Mouse (Mus musculus): ENCODE measurements around the gene Hhatl.
A peak's percentile ranks its signal among the peaks of the same experiment; 100 is the strongest.

Gene Hhatl

DNA sequence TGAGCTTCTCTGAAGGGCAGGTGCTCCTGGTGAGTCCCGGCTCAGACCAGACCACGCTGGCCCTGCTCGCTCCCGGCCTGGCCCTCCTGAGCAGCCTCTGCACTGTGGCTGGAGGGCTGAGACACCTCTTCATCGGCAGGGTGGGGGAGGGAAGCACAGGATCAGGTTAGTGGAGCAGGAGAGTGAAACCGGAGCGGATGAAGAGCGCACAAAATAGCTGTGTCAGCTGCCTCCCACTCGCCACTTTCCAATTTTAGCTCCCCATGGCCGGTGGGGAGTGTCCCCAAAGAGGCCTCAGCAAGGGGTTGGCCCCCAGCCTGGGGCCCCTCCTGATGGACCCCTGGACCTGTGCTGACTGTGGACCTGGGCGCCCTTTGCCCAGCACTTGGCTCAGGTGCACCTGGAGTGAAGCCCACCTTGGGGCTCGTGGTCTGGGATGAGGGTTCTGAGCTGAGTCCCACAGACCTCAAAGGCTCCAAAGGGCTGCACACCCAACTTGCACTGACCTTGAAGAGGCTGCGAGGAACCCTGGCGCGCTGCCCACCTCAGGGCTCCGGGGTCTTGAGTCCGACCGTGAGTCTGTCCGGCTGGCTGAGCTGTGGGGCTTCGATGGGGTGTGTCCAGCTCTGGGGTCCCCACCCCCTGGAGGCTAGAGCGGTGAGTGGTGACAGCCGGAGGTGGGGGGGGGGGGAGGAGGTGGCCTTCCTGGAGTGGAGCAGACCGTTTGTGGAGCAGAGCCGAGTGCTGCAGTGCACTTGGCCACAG is at the start of gene Hhatl:
TSS of gene Hhatl (minus strand) at position 751 of the 765 bp plus-strand sequence.
- no peak for DNase-seq (ENCODE audit: low read depth, low spot score)

DNA sequence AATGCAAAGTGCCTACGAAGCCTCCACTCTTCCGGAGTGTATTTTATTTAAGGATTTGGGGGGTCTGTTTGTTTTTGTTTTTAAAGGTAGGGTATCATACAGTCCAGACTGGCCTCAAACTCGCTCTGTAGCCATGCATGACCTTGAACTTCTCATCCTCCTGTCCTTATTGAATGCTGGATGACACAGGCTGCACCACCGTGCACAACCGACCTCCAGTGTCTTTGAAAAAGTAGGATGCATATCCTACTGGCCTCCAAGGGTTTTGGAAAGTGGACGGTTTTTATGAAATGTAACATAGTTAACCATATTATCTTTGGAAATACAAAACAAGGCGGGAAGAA is 47.3 kb upstream of the Hhatl start:
- DNase-seq (ENCODE audit: low read depth, low spot score), result no peak

DNA sequence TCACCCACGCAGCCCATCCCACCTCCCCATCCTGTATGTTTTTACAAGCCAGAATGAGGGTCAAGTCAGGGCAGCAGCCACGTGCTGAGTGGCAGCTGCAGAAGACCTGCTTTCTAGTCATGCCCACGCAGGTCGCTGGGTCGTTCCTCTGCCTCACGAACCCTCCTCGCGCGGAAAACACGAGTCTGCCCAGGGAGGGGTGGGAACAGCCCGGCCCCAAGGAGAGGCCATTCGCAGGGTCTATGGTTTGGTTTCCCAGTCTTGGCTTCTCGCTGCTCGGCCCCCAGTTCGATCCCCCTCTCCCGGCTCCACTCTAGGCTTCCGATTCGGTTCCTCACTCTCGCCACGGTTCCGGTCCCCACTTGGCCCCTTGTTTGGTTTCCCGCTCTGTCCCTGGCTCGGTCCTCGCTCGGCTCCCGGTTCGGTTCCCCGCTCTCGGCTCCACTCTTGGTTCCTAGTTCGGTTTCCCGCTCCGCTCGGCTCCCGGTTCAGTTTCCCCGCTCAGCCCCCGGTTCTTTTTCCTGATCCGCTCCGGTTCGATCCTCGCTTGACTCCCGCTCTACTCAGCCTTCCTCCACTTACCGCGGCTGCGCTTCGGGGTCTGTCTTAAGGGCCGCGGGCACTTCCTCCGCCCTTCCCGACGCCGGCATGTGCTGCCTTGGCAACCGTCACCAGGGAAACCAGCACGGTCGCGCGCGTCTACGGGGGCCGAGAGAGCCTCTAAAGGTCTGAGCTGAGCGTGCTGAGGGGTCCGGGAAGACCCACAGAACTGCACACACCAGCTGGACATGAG is 46.7 kb upstream of the Hhatl start, which contains the start of gene Ccdc13:
TSS of gene Ccdc13 (minus strand) at position 633 of the 793 bp plus-strand sequence.
- DNase-seq (ENCODE audit: low read depth, low spot score), result peak; percentile 89

DNA sequence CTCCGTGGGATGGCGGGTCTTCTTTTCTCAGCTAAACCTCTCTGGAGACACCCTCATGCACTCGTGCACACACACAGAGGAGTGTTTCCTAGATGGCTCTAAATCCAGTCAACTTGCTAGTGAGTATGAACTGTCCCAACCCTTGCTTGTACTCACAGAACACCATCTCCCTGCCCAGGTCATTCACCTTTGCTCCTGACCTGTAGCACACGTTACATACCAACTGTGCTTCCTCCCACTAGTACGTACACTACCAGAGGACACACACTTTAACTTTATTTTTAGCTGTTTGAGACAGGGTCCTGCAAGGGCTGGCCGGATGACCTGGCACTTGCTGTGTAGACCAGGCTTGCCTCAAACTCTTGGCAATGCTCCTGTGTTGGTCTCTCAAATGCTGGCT is 45.7 kb upstream of the Hhatl start:
- DNase-seq (ENCODE audit: low read depth, low spot score), result no peak

DNA sequence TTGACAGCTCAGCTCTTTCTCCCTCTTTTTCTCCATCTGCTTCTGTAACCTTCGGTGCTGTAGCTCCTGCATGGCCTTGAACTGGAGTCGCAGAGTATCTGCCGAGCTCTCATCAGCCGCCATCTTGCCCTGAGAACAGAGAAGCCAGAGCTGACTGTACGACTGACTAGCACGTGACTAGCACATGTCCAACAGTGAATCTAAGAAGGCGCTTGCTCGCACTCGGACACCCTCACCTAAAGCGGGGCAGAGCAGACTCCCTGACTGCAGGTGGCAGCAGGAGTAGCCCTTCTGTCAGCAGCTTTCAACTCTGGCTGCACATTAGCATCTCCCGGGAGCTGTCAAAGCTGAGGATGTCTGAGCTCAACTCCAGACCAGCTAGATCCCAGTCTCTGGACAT is 41.5 kb upstream of the Hhatl start:
- DNase-seq (ENCODE audit: low read depth, low spot score), result peak; percentile 56

DNA sequence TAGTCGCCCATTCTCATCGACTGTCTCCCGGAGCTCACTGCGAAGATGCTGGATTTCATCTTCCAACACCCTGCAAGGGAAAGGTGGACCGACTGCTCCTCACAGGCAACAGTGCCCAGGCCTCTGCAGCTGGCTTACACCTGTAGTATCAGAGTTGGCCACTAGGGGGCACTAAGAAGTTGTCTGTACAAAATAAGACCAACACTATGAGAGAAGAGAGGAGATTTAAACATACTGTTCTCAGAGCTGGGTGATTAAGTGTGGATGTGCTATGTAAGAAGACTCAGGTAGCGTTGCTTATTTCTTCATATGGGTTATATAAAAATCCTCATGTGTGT is 38.6 kb upstream of the Hhatl start:
- peak; percentile 76 for DNase-seq (ENCODE audit: low read depth, low spot score)

DNA sequence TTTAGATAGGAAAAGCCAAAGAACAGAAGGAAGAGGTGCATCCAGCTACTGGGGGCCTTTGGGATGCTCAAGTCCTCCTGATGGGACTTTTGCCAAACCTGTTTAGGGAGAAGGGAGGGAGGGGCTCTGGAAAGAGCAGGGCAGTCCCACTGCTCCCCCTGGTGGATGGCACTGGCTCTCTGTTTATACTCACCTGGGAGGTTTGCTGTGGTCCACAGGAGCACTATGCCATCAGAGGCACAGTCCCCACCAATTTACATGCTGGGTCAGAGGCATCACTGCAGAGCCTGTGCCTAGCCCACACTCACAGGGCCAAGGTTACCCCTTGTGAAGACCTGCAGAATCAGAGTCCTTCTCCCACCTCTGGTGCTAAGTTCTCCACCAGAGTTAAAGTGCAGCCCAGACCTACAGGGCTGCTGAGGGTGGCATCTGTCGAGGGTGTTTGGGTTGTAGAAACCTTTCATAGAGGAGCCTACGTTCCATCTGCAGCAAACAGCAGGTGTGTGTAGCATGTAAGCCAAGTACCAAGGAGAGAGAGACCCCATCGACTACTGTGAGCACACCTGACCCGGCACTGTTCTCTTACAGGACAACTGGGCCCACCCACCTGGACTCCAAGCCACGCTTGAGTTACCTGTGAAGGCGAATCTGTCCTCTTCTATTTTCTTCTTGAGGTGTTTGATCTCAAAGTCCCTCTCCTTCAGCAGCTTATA is 38.1 kb upstream of the Hhatl start:
- DNase-seq (ENCODE audit: low read depth, low spot score), result peak; percentile 67

DNA sequence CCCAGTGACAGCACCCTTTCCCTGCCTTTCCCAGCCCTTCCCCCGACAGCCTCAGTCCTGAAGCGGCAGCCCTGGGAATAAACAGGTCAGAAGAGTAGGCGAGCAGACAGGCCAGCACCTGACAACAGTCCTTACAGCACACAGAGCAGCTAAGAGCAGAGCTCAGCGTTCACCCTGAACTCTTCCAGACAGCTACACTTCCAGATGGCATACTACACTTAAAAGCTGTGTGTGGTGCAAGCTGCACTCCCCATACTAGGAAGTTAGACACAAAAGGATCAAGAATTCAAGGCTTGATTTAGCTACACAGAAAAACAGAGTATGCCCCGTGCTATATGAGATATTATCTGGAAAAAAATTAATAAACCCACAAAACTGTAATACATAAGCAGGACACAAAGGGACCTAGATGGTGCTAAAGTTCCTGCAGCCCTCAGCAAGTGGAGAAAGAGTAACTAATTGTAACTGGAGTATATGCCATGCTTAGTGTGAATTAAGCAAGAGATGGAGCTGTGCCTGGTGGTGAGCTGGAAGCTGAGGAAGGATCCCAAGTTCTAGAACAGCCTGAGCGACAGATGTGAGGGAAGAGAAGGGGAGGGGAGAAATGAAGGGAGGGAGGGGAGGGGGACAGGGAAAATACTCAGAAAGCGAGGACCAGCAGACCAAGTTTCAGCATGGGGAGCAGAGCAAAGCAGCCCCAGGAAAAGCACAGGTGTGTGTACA is 37.1 kb upstream of the Hhatl start:
- DNase-seq (ENCODE audit: low read depth, low spot score), result no peak

DNA sequence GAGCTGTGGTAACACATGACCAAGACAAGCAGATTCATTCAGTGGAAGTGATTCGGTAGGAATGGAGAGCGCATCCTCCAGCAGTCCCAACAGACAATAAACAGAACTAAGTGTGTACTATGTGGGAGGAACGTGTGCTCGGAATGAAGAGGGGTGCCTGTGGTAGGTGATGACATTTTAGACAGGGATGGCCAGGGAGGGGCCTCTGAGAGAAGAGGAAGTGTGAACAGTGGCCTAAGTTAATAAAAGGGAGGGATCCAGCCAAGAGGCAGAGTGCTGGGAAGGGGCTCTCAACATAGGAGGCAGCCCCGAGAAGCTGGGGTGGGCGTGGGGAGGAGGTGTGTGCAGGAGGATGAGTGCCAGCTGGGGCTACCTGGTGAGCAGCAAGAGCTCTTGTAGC is 36.0 kb upstream of the Hhatl start:
- DNase-seq (ENCODE audit: low read depth, low spot score), result no peak

DNA sequence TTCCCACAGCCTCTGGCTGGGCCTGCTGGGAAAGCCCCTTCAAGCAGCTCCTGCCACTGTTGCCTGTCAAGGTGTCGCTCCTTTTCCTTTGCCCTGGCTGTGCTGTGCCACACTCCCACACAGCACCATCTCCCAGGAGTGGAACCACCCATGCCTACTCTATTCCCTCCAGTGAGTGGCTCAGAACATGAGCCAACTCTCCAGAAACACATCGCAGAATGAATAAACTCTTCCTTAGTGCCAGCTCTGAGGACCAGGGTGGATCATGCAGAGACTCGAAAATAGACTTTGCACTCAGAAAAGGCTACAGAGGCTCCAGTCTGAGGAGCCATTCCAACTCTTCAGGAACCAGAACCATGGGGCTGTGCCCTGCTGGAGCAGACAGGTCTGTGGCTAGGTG is 34.0 kb upstream of the Hhatl start:
- DNase-seq (ENCODE audit: low read depth, low spot score), result no peak

DNA sequence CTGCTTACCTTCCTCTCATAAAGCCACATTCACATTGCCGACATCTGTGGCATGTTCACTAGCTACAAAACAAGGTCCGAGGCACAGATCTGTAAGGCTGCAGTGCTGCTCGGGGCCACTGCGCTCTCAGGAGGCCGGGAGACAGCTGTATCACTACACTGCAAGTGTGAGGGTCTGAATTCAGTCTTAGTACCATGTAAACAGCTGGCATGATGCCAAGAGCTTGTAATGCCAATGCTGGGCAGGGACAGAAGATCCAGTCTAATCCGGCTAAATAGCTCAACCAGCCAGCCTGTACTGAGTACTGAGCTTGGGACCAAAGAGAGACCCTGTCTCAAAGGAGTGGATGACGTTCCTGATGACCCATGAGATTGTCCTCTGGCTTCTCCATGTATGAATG is 31.7 kb upstream of the Hhatl start:
- no peak for DNase-seq (ENCODE audit: low read depth, low spot score)

DNA sequence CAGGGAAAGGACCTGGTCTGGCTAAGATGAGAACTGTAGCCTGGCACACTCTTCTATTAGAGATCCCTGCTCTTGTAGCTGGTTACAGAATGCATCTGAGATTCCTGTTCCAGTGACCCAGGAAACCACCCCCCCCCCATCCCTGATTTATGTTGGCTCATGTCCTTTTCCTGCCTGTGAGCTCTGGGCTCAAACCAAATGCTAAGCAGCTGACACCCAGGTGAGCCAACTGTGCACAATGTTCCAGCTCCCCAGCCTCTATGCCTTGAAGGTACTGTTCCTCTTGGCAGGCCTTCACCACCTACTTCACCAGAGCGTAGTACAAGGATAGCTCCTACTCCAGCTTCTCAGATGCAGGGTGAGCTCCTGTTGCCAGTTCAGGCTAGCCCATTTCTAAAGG is 30.7 kb upstream of the Hhatl start:
- no peak for DNase-seq (ENCODE audit: low read depth, low spot score)

DNA sequence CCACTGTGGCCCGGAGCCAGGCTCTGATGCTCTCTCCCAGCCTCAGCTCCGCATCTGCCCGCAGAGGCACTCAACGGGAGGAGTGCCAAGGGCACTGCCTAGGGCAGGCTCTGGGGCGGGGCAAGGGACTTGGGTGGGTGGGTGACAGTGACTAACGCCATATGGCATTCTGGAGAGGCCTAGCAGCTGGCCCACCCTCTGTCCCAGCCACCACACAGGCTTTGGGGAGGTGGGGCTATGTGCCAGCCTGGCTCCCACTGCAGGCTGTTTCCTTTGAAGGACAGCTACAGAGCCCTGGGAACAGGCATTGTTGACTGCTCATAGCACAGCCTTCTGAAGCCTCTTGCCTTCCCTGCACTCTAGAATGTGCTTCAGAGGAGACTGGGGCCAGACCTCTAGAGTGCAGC is 30.3 kb upstream of the Hhatl start:
- DNase-seq (ENCODE audit: low read depth, low spot score), result no peak

DNA sequence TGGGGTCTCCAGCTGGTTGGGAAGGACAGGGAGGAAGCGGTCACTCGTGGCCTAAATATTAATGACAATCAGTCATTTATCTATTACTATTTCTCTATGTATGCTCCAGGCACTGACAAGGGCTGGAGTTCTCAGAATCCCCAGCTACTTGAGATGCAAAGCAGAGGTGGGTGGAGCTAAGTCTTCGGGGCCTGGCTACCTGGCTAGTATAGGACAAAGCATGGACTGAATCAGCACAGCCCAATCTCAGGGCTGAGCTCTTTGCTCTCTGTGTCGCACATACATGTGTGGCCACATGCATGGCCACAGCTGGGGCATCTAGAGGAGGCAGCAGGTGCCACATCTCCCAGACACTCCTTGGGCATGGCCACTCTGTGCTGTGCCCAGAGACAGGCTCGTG is 28.5 kb upstream of the Hhatl start:
- no peak for DNase-seq (ENCODE audit: low read depth, low spot score)

DNA sequence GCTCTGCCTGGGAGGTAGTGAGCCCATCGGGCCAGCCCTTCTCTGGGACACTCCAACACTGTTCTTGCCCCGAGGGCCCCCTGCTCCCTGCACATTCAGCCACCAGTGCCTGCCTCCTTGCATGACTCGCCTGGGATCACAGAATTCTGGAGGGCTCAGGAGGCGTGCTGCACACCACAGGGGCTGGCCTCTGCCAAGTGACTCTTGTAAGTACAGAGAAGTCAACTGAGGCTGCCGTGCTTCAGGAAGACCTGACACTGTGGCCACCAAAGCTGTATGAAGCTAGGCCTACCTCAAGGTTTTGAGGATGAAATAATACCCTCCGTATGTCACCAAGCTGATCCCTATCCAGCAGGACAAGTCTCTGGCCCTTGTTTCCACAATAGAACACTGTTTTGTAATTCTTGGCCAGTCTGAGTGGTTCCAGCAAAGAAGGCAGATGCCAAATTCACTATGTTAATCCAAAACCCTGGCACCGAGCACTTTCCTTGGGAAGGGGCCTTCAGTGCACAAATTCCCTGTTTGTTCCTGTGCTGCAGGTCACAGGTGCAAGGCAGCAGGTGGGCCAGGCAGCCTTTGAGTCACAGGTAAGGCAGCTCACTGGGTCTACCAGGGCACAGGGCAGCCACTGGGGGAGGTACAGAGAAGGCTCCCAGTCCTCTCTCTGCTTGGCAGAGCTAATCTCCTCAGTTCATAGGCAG is 27.6 kb upstream of the Hhatl start:
- peak; percentile 24 for DNase-seq (ENCODE audit: low read depth, low spot score)

DNA sequence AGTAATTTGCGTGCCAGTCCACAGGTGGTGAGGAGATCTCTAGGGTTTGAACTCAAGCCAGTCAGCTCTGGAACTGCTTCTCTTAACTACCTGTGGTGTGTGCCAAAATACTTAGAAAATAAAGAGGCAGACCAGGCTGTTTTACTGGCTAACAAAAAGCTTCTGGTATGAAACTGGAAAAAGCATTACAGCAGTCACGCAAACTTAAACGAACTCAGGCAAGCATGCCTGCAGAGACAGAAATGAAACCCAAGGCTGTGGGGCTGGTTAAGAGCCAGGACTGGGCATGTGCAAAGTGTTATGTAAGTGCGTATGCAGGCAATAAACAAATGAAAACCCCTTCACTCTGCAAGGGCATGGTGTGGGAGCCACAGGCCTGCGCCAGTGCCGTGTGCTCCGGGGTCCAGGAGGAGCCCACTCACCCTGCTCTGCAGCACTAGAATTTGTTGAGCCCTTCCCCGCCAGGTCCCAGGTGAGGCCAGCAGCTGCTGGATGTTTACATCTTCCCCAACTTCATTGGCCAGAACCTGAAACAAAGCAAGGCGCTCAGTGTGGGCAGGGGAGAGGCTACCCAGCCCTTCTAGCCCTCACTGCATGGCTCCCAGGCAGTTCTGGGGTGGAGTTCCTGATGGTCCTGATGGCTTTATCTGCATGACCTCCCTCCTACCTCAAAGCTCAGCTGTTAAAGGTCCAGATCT is 26.9 kb upstream of the Hhatl start:
- DNase-seq (ENCODE audit: low read depth, low spot score), result no peak

DNA sequence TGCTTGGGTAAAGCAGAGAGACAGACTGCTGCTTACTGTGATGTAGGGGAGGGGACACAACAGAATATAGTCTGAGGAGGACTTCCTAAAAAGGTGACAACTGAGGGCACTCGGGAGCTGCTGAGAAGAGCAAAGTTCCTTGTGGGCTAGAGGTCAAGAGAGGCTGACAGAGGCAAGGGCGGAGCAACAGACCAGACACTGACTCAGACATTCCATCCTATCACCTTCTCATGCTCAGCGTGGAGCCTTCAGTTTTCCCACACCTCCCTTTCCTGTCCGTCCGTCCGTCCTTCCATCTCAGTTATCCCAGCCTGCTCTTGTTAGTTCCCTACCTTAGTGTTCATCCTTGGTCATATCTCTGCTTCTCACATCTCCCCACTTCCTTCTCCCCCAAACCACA is 22.9 kb upstream of the Hhatl start:
- DNase-seq (ENCODE audit: low read depth, low spot score), result no peak

DNA sequence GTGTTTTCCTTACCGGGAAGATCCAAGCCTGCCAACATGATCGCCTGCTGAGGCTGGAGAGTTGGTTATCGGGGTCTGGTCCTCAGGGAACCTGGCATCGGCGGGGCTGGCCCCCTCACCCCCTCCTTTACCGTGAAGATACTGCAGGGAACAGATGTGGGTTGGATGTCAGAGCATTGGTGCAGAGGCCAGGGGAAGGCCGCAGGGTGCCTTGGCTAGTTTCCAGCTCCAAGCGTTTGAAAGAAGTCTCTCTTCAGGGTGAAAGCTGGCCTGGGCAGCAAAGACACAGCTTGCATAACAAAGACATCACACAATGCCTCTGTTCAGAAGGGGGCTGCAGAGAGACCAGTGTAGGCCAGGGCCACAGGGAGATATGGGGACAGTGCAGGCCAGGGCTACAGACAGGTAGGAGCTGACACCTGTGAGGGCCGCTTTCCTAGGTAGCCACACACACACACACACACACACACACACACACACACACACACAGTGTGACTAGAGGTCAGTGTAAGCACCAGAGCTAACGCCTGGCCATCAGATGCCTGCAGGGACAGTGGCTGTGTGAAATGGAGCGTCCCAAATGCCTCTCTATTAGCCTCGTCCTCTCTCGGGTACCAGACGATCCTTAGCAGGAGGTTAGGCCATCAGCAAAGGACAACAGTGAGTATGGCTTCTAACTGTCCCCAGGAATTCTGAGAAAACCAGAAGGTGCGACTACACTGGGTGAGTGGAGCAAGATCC is 17.9 kb upstream of the Hhatl start:
- no peak for DNase-seq (ENCODE audit: low read depth, low spot score)

DNA sequence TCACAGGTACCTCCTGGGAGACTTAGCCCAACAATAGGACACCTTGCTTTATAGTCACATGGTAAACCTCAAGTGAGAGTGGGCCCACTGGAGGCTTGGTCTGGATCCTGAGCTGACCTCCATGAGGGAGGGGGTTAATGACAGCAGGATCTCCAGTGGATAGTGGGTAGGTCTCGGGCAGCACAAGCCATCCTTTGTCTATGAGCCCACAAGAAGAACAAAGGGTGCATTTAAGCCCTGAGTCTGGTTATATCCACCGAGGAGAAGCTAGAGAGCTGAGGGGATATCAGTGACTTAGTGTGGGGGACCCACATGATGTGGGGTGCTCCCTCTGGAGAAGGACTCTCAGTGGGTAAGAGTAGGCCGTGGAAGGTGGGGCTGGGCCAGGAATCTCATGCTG is 16.2 kb upstream of the Hhatl start:
- no peak for DNase-seq (ENCODE audit: low read depth, low spot score)

DNA sequence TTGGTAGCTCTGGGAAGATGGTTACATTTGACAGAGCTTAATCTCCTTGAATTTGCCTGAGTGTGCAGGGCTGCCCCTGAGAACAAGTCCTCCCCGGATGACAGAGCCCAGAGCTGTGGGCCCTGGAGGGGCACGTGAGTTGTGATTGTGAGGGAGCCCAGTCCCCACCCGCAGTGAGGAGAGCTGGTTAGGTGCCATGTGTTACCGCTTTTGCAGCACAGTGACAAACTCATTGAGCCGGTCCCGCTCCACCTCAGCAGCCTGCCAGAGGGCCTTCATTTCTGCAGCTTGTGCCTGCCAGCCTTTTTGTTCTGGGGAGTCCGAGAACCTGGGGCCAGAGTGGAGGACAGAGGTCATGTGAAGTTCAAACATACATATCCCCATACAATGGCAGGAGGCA is 15.6 kb upstream of the Hhatl start:
- no peak for DNase-seq (ENCODE audit: low read depth, low spot score)
